Mouse (Mus musculus) activated CD4-positive, CD25-positive, alpha-beta regulatory T cell (primary cell): ENCODE measurements around the gene Olfr1387. TPM values are rescaled to one million over a fixed set of nuclear protein-coding genes. Genes with fewer than 3 reads are reported as not detected.

Experiments
- polyA plus RNA-seq, 2 experiments: library from polyadenylated mRNA; unstranded; fragments of 100-300 nt; shearing (Covaris generic); gene quantifications; one replicate each; pipeline ENCODE4 v1.2.1; 2017

Olfr1387 gene
- not detected for polyA plus RNA-seq

DNA sequence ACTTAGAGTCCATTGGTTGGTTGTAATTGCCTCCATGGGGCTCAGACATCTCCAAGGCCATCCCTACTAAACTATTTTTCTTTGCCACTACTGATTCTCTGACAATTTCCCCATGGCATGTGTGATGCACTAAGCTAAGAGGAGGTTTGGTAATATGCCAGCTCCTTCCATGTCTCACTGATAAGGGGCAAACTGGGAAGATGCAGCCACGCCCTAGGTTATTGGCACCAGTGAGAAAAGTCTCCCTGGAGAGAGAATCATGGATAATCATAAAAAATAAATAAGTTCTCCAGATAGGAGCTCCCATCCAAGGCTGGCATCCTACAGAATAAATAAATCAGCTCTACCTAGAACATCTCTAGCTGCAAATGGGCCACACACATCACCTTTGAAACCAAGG is at the start of gene Olfr1387:
Gene Olfr1387 (plus strand): TSS at position 301 of the 400 bp plus-strand sequence.

GRCm38 (mm10) chr11:49422767-49423166 is 32.4 kb upstream of the Olfr1387 start, which contains the start of gene Olfr1389:
TSS of gene Olfr1389 (plus strand) at chr11:49423067.

GRCm38 (mm10) chr11:49436411-49436810 is 18.7 kb upstream of the Olfr1387 start, which contains the start of gene Olfr1388:
TSS of gene Olfr1388 (plus strand) at chr11:49436624.

GRCm38 (mm10) chr11:49464746-49465145 is 9.6 kb downstream of the Olfr1387 start, which contains the start of gene Olfr1386:
TSS of gene Olfr1386 (plus strand) at chr11:49465046.

GRCm38 (mm10) chr11:49488770-49489169 is 33.6 kb downstream of the Olfr1387 start, which contains the start of gene Olfr1385:
TSS of gene Olfr1385 (plus strand) at chr11:49489070.

Other genes with a start within 250 kb of the Olfr1387 start
- gene Mgat1, start 211.2 kb upstream of the Olfr1387 start, polyA plus RNA-seq: 100 to 1,000 TPM in 1 of 2 experiments, 10 to 100 TPM in 1; 58.6 to 112 TPM
- not detected for gene Olfr1393, start 177.0 kb upstream of the Olfr1387 start, polyA plus RNA-seq
- under 1 TPM in 1 of 2 experiments, not detected in 1; 0.05 TPM for gene Olfr1392, start 170.1 kb upstream of the Olfr1387 start, polyA plus RNA-seq
- gene Olfr10, start 150.6 kb upstream of the Olfr1387 start, polyA plus RNA-seq: not detected
- not detected for gene Olfr1391, start 132.6 kb upstream of the Olfr1387 start, polyA plus RNA-seq
- not detected for gene Olfr1390, start 120.2 kb upstream of the Olfr1387 start, polyA plus RNA-seq
- not detected for gene Olfr1389, start 32.3 kb upstream of the Olfr1387 start, polyA plus RNA-seq
- under 1 TPM in 1 of 2 experiments, not detected in 1; 0.06 TPM for gene Olfr1388, start 18.7 kb upstream of the Olfr1387 start, polyA plus RNA-seq
- not detected for gene Olfr1386, start 9.7 kb downstream of the Olfr1387 start, polyA plus RNA-seq
- gene Olfr1385, start 33.7 kb downstream of the Olfr1387 start, polyA plus RNA-seq: under 1 TPM; 0.04 to 0.22 TPM
- not detected for gene Olfr1384, start 51.4 kb downstream of the Olfr1387 start, polyA plus RNA-seq
- not detected for gene Olfr1383, start 64.3 kb downstream of the Olfr1387 start, polyA plus RNA-seq
- gene Olfr1382, start 72.9 kb downstream of the Olfr1387 start, polyA plus RNA-seq: under 1 TPM in 1 of 2 experiments, not detected in 1; 0.07 TPM
- not detected for gene Olfr1381, start 88.1 kb downstream of the Olfr1387 start, polyA plus RNA-seq
- gene Olfr1380, start 101.5 kb downstream of the Olfr1387 start, polyA plus RNA-seq: not detected
- gene Flt4, start 153.9 kb downstream of the Olfr1387 start, polyA plus RNA-seq: not detected
- under 1 TPM in 1 of 2 experiments, not detected in 1; 0.37 TPM for gene Scgb3a1, start 208.3 kb downstream of the Olfr1387 start, polyA plus RNA-seq